Mouse (Mus musculus) CH12.LX (cell line): ENCODE measurements around the gene Mlxipl. TPM values are rescaled to one million over a fixed set of nuclear protein-coding genes. Genes with fewer than 3 reads are reported as not detected.

ENCODE experiments used
- DNase-seq: peaks from one replicate; pipeline ENCODE4 v3.0.0-alpha.2; 2013; ENCODE audit errors: extremely low read depth
- H3K27ac ChIP-seq: 2 replicates; pipeline ENCODE4 v1.5.1; 2012; ENCODE audit warnings: low read depth, mild to moderate bottlenecking, control low read depth, moderate library complexity; ENCODE audit not compliant: insufficient read depth
- H3K27me3 ChIP-seq: replicated peaks from 2 replicates; pipeline ENCODE3; 2012; ENCODE audit warnings: inconsistent platforms
- H3K36me3 ChIP-seq, 2 experiments: replicated peaks in 1 of 2; 2 replicates each; pipeline versions ENCODE3 to v1.6.1; 2012; ENCODE audit warnings: inconsistent platforms in 1 of 2, low read length in 1 of 2, mild to moderate bottlenecking in 1 of 2, mixed read lengths in 1 of 2, moderate library complexity in 1 of 2; ENCODE audit not compliant: control insufficient read depth in 1 of 2, insufficient read depth in 1 of 2
- H3K4me1 ChIP-seq, 2 experiments: 2 replicates each; pipeline ENCODE4 v1.6.1; 2012; ENCODE audit warnings: inconsistent platforms in 1 of 2, moderate library complexity in 1 of 2; ENCODE audit not compliant: insufficient read depth in 2 of 2, control insufficient read depth in 1 of 2
- H3K4me2 ChIP-seq: 2 replicates; pipeline ENCODE4 v1.6.1; 2012; ENCODE audit warnings: low read depth, mild to moderate bottlenecking, control low read depth; ENCODE audit not compliant: poor library complexity, insufficient read depth, severe bottlenecking
- H3K4me3 ChIP-seq, 3 experiments: fragments of 150-350 bp in 1 of 3; sonication (generic) in 1 of 3; replicated peaks in 1 of 3; 2 replicates each; pipeline versions ENCODE3 to v1.5.1; 2011 to 2012; ENCODE audit warnings: low read depth in 2 of 3, low read length in 2 of 3, mild to moderate bottlenecking in 2 of 3, moderate library complexity in 2 of 3, control low read depth in 1 of 3, improper control_type of control experiment in 1 of 3, inconsistent platforms in 1 of 3, mixed read lengths in 1 of 3; ENCODE audit not compliant: poor library complexity in 1 of 3
- H3K79me2 ChIP-seq: replicated peaks from 2 replicates; pipeline ENCODE4 v1.6.1; 2012; ENCODE audit warnings: mild to moderate bottlenecking, moderate library complexity; ENCODE audit not compliant: control insufficient read depth, poor library complexity, insufficient read depth, severe bottlenecking; ENCODE audit errors: extremely low read depth
- H3K9ac ChIP-seq: 2 replicates; pipeline ENCODE4 v1.6.1; 2012; ENCODE audit warnings: low read depth, mild to moderate bottlenecking, control low read depth, moderate library complexity; ENCODE audit not compliant: insufficient read depth
- H3K9me3 ChIP-seq: replicated peaks from 2 replicates; pipeline ENCODE3; 2012; ENCODE audit warnings: low read length, inconsistent platforms, mixed read lengths
- BHLHE40 ChIP-seq: IDR thresholded peaks from 2 replicates; pipeline ENCODE4 v1.6.1; 2011; ENCODE audit warnings: mild to moderate bottlenecking, low read depth, low read length, improper control_type of control experiment
- CHD1 ChIP-seq: IDR thresholded peaks from 2 replicates; pipeline ENCODE4 v1.6.1; 2012; ENCODE audit warnings: low read depth, low read length, improper control_type of control experiment, inconsistent platforms
- CHD2 ChIP-seq: IDR thresholded peaks from 2 replicates; pipeline ENCODE4 v1.6.1; 2011; ENCODE audit warnings: low read length, improper control_type of control experiment
- CTCF ChIP-seq, 2 experiments: IDR thresholded peaks in 1 of 2; conservative IDR thresholded peaks in 1 of 2; 2 replicates each; pipeline ENCODE4 v1.5.1; 2011 to 2012; ENCODE audit warnings: low read depth in 2 of 2, low read length in 2 of 2, improper control_type of control experiment in 1 of 2, inconsistent platforms in 1 of 2, mild to moderate bottlenecking in 1 of 2, moderate library complexity in 1 of 2
- E2F4 ChIP-seq: IDR thresholded peaks from 2 replicates; pipeline ENCODE4 v1.6.1; 2011; ENCODE audit warnings: low read depth, low read length, improper control_type of control experiment; ENCODE audit not compliant: insufficient replicate concordance
- ELF1 ChIP-seq: IDR thresholded peaks from 2 replicates; pipeline ENCODE4 v1.6.1; 2014; ENCODE audit warnings: low read depth, mild to moderate bottlenecking, inconsistent platforms, low read length, improper control_type of control experiment
- HCFC1 ChIP-seq: IDR thresholded peaks from 2 replicates; pipeline ENCODE4 v1.6.1; 2012; ENCODE audit warnings: low read depth, mild to moderate bottlenecking, inconsistent platforms, low read length, improper control_type of control experiment
- IRF4 ChIP-seq: IDR thresholded peaks from 2 replicates; pipeline ENCODE4 v1.6.1; 2014; ENCODE audit warnings: low read depth, mild to moderate bottlenecking, inconsistent platforms, low read length, improper control_type of control experiment
- KAT2A ChIP-seq: IDR thresholded peaks from 2 replicates; pipeline ENCODE4 v1.6.1; 2012; ENCODE audit warnings: low read length, improper control_type of control experiment, inconsistent platforms; ENCODE audit not compliant: insufficient replicate concordance
- MAZ ChIP-seq: IDR thresholded peaks from 2 replicates; pipeline ENCODE4 v1.6.1; 2012; ENCODE audit warnings: low read depth, mild to moderate bottlenecking, inconsistent platforms, low read length, improper control_type of control experiment, moderate library complexity
- MEF2A ChIP-seq: IDR thresholded peaks from 2 replicates; pipeline ENCODE4 v1.6.1; 2014; ENCODE audit warnings: low read depth, mild to moderate bottlenecking, inconsistent platforms, low read length, improper control_type of control experiment, borderline replicate concordance
- MXI1 ChIP-seq: IDR thresholded peaks from 2 replicates; pipeline ENCODE4 v1.6.1; 2011; ENCODE audit warnings: mild to moderate bottlenecking, low read depth, low read length, improper control_type of control experiment
- NRF1 ChIP-seq: IDR thresholded peaks from 2 replicates; pipeline ENCODE4 v1.6.1; 2014; ENCODE audit warnings: low read depth, mild to moderate bottlenecking, inconsistent platforms, low read length, improper control_type of control experiment, moderate library complexity
- PAX5 ChIP-seq: IDR thresholded peaks from 2 replicates; pipeline ENCODE4 v1.6.1; 2012; ENCODE audit warnings: low read length, inconsistent platforms, mixed read lengths
- RAD21 ChIP-seq: IDR thresholded peaks from 2 replicates; pipeline ENCODE4 v1.6.1; 2011; ENCODE audit warnings: low read depth, mild to moderate bottlenecking, low read length, improper control_type of control experiment, moderate library complexity
- RCOR1 ChIP-seq: conservative IDR thresholded peaks from 2 replicates; pipeline ENCODE4 v1.6.1; 2012; ENCODE audit warnings: low read depth, mild to moderate bottlenecking, inconsistent platforms, low read length, improper control_type of control experiment
- SIN3A ChIP-seq: IDR thresholded peaks from 2 replicates; pipeline ENCODE4 v1.6.1; 2012; ENCODE audit warnings: low read length, improper control_type of control experiment, inconsistent platforms
- SMC3 ChIP-seq: IDR thresholded peaks from 2 replicates; pipeline ENCODE4 v1.6.1; 2011; ENCODE audit warnings: low read depth, low read length, improper control_type of control experiment
- TBP ChIP-seq: conservative IDR thresholded peaks from 2 replicates; pipeline ENCODE4 v1.6.1; 2011; ENCODE audit warnings: low read depth, low read length, improper control_type of control experiment
- TCF12 ChIP-seq: IDR thresholded peaks from 2 replicates; pipeline ENCODE4 v1.6.1; 2014; ENCODE audit warnings: low read depth, mild to moderate bottlenecking, inconsistent platforms, low read length, improper control_type of control experiment
- UBTF ChIP-seq: IDR thresholded peaks from 2 replicates; pipeline ENCODE4 v1.6.1; 2012; ENCODE audit warnings: low read depth, mild to moderate bottlenecking, inconsistent platforms, low read length, improper control_type of control experiment, moderate library complexity
- USF2 ChIP-seq: conservative IDR thresholded peaks from 2 replicates; pipeline ENCODE4 v1.6.1; 2011; ENCODE audit warnings: low read depth, low read length, improper control_type of control experiment
- ZC3H11A ChIP-seq: IDR thresholded peaks from 2 replicates; pipeline ENCODE4 v1.6.1; 2012; ENCODE audit warnings: low read depth, mild to moderate bottlenecking, inconsistent platforms, low read length, improper control_type of control experiment
- ZMIZ1 ChIP-seq: IDR thresholded peaks from 2 replicates; pipeline ENCODE4 v1.6.1; 2012; ENCODE audit warnings: low read depth, mild to moderate bottlenecking, inconsistent platforms, low read length, improper control_type of control experiment
- ZNF384 ChIP-seq: IDR thresholded peaks from 2 replicates; pipeline ENCODE4 v1.6.1; 2012; ENCODE audit warnings: low read depth, low read length, improper control_type of control experiment, inconsistent platforms
- dilution Hi-C: fragments of 300-500 bp; cut with MboI; formaldehyde crosslinking; loops from 2 replicates; pipeline ENCODE4 v1.14.3; 2020; ENCODE audit warnings: low sequenced_read_pairs; ENCODE audit not compliant: extremely low pct_unique_long_range_greater_than_20kb, extremely low pct_ligation_motif_present
- in situ Hi-C: fragments of 300-500 bp; cut with MboI; formaldehyde crosslinking; loops from 3 replicates; pipeline ENCODE4 v1.14.3; 2019; ENCODE audit warnings: low sequenced_read_pairs, low pct_ligation_motif_present, low pct_unique_long_range_greater_than_20kb, mixed read lengths
- polyA plus RNA-seq: library from polyadenylated mRNA; unstranded; fragments of >175 nt; gene quantifications from 2 replicates; pipeline ENCODE4 v1.2.1, GENCODE M21; 2012; ENCODE audit warnings: low read depth; ENCODE audit not compliant: insufficient read length
- total RNA-seq, 2 experiments: library from RNA; depleted of rRNA; stranded (reverse); fragments of 300-350 nt in 1 of 2; fragments of >200 nt in 1 of 2; gene quantifications; 2 replicates each; pipeline ENCODE4 v1.2.3; 2012 to 2014

Gene Mlxipl
- total and polyA plus RNA-seq, 3 experiments: not detected

GRCm38 (mm10) chr5:135076931-135077505, 12.7 kb upstream of the Mlxipl start:
- peaks cover 3 to 14% of the 10 kb centered on the region in 2 experiments; a peak in 3 of 4 replicates for H3K4me1 ChIP-seq
- peak overlapping the region; percentile 67 for H3K4me2 ChIP-seq
- no peak overlapping the region for H3K27ac ChIP-seq
- dilution Hi-C loops: no loop called here
- no peaks in the 10 kb centered on the region for H3K36me3 ChIP-seq
- no peak overlapping the region for H3K4me3 ChIP-seq
- no peak for DNase-seq
- peaks cover 56% of the 10 kb centered on the region for H3K27me3 ChIP-seq
- no peaks in the 10 kb centered on the region for H3K9me3 ChIP-seq
- in situ Hi-C loops: no loop called here
- no peaks in the 10 kb centered on the region for H3K79me2 ChIP-seq
- no peak for TF ChIP-seq MXI1
- TF ChIP-seq MAZ: no peak
- no peak for TF ChIP-seq ZNF384
- no peak for TF ChIP-seq RCOR1
- TF ChIP-seq ZMIZ1: no peak
- TF ChIP-seq E2F4: no peak
- no peak for TF ChIP-seq KAT2A
- TF ChIP-seq ELF1: no peak
- H3K9ac ChIP-seq: no peak overlapping the region

GRCm38 (mm10) chr5:135077564-135078481, 11.9 kb upstream of the Mlxipl start, which contains the start of gene Vps37d:
Gene Vps37d (minus strand): TSS chr5:135078266.
- TF ChIP-seq IRF4 (peak; percentile 69), HCFC1 (peak; percentile 60; the same call in 1 of the 2 replicates), PAX5 (no peak), RAD21 (peak; percentile 37), UBTF (peak; percentile 93), USF2 (no peak), TCF12 (peak; percentile 40; the same call in 1 of the 2 replicates), CHD2 (peak; percentile 84), MEF2A (peak; percentile 53), CHD1 (no peak), SIN3A (peak; percentile 54; the same call in 1 of the 2 replicates), NRF1 (no peak), MAZ (0 out of 2 replicates have a peak, but pooled peaks have one; percentile 46), BHLHE40 (0 out of 2 replicates have a peak, but pooled peaks have one; percentile 10), TBP (0 out of 2 replicates have a peak, but pooled peaks have one; percentile 23), KAT2A (0 out of 2 replicates have a peak, but pooled peaks have one; percentile 18), ELF1 (peak; percentile 48; the same call in 1 of the 2 replicates), CTCF (conservative IDR thresholded peaks at IDR 0.05 in 1 of 2, IDR thresholded peaks at IDR 0.05 in 1 of 2; ENCODE audit: low read depth in 2 of 2, low read length in 2 of 2) (peak in 1 of 2 experiments; percentile 86; a peak in 2 of 4 replicates), SMC3 (peak; percentile 59), ZC3H11A (no peak)
- peak within 1 kb of the TSS; percentile 77 for H3K9ac ChIP-seq
- no peak within 1 kb of the TSS for H3K27ac ChIP-seq
- H3K4me1 ChIP-seq: peaks cover 3 to 14% of the 10 kb centered on the region in 2 experiments; a peak in 3 of 4 replicates
- in situ Hi-C loops (no loop called here), dilution Hi-C loops (no loop called here)
- peak; percentile 79 for DNase-seq
- H3K4me3 ChIP-seq: peak within 1 kb of the TSS; percentile 49 to 65 (median 51)
- H3K36me3 ChIP-seq: no peaks in the 10 kb centered on the region
- no peaks in the 10 kb centered on the region for H3K79me2 ChIP-seq
- H3K9me3 ChIP-seq: no peaks in the 10 kb centered on the region
- H3K27me3 ChIP-seq: peaks cover 58% of the 10 kb centered on the region
- peak within 1 kb of the TSS; percentile 94 for H3K4me2 ChIP-seq
